Mouse (Mus musculus): ENCODE results near the gene Phlpp1. TPM values are rescaled to one million over a fixed set of nuclear protein-coding genes. Genes with fewer than 3 reads are reported as not detected.

Gene Phlpp1
- polyA plus RNA-seq, 1 experiment from 2014 or later: 4.2 TPM

DNA sequence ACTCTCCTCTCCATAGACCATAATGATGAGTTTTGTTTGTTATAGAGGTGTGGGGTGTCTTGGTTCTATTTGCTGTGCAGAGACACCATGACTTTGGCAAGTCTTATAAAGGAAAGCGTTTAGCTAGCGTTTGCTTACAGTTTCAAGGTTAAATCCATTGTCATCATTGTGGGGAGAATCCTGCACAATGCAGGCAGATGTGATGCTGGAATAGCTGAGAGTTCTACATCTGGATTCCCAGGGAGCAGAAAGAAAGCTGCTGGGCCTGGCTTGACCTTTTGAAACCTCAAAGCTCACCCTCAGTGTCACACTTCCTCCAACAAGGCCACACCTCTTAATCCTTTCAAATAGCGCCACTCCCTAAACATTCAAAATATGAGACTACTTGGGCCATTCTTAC, 7.4 kb upstream of the Phlpp1 start:
- Histone ChIP-seq H3K36me3 (no peaks in the 10 kb centered on the region), H3K9ac (no peak overlapping the region)
- WGBS: 90% methylated on average over 3 of the region's 3 CpGs

DNA sequence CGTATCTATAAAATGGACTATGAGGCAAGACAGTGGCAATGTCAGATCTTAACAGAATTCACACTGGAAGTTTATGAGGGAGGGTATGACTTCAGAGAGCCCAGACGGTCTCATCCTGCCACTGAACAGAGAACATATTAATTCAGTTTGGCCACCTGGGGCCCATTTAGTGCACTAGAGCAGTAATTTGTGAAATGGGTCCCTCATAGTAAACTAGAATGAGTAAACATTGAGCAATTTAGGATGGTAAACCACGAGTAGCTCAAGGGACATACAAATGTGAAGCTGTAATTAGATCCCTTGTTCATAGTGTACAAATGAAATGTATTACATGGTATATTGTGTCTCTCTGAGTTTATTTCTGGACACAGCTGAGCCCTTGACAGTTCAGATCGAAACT, 3.6 kb upstream of the Phlpp1 start:
- WGBS: 51% methylated on average over 4 of the region's 4 CpGs
- Histone ChIP-seq H3K9me3 (replicated peaks) (no peaks in the 10 kb centered on the region), H3K27me3 (no peaks in the 10 kb centered on the region), H3K36me3 (no peaks in the 10 kb centered on the region), H3K4me3 (no peak overlapping the region), H3K27ac (no peak overlapping the region), H3K4me2 (no peak overlapping the region), H3K9ac (no peak overlapping the region), H3K4me1 (replicated peaks) (peaks cover 5% of the 10 kb centered on the region)
- no peak for ATAC-seq (replicated peaks; ENCODE audit: insufficient number of reproducible peaks, insufficient read depth, low FRiP score, low read depth)

More for the DNA sequence above, 7.4 kb upstream of the Phlpp1 start:
- no peak overlapping the region for H3K27ac ChIP-seq
- H3K27me3 ChIP-seq: no peaks in the 10 kb centered on the region
- no peak for ATAC-seq (replicated peaks; ENCODE audit: insufficient number of reproducible peaks, insufficient read depth, low FRiP score, low read depth)
- no peaks in the 10 kb centered on the region for H3K4me1 ChIP-seq (replicated peaks)
- H3K4me2 ChIP-seq: no peak overlapping the region
- no peak overlapping the region for H3K4me3 ChIP-seq
- no peaks in the 10 kb centered on the region for H3K9me3 ChIP-seq (replicated peaks)

DNA sequence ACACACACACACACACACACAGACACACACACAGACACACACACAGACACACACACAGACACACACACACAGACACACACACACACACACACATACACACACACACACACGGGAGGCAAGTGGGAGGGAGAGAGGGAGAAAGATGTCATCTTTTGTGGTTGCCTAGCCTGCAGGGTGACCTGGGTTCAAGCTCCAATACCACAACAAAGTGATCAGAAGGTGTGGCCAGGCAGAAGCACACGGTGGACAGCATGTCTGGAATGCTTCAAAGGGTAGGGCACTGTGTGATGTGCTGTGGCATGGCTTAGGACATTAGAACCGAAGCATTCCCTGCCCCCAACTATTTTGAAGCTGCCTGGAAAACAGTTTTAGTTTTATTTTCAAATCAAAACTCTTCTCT, 2.8 kb upstream of the Phlpp1 start:
- no peak overlapping the region for H3K27ac ChIP-seq
- ATAC-seq (replicated peaks; ENCODE audit: insufficient number of reproducible peaks, insufficient read depth, low FRiP score, low read depth): no peak
- H3K36me3 ChIP-seq: no peaks in the 10 kb centered on the region
- WGBS: 39% methylated on average over 3 of the region's 3 CpGs
- H3K9ac ChIP-seq: no peak overlapping the region
- no peak overlapping the region for H3K4me3 ChIP-seq
- no peak overlapping the region for H3K4me2 ChIP-seq
- peaks cover 9% of the 10 kb centered on the region for H3K4me1 ChIP-seq (replicated peaks)
- H3K27me3 ChIP-seq: no peaks in the 10 kb centered on the region
- no peaks in the 10 kb centered on the region for H3K9me3 ChIP-seq (replicated peaks)

- no peak overlapping the region for H3K9ac ChIP-seq
Measured at GRCm38 (mm10) chr1:106169741-106170265, 1.7 kb upstream of the Phlpp1 start.

DNA sequence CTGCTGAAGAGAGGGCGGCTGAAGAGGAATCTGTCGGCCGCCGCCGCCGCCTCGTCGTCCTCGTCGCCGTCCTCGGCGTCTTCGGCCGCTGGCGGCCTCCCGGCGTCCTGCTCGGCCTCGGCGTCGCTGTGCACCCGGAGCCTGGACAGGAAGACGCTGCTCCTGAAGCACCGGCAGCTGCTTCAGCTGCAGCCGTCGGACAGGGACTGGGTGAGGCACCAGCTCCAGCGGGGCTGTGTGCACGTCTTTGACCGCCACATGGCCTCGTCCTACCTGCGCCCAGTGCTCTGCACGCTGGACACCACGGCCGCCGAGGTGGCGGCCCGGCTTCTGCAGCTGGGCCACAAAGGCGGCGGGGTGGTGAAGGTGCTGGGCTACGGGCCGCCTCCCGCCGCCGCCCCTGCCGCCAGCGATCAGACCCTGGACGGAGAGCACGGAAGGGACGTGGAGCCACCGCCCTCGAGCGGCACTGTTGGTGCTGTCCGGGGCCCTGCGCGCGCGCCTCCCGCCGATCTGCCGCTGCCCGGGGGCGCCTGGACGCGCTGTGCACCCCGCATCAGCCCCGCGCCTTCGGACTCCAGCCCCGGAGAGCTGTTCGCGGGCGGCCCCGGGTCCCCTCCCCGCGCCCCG, 864 bp downstream of the Phlpp1 start:
- WGBS: under 1% methylated on average over 70 of the region's 77 CpGs

More at GRCm38 (mm10) chr1:106169741-106170265, 1.7 kb upstream of the Phlpp1 start:
- Histone ChIP-seq H3K36me3 (no peaks in the 10 kb centered on the region), H3K4me1 (replicated peaks) (peaks cover 11% of the 10 kb centered on the region), H3K27me3 (no peaks in the 10 kb centered on the region), H3K4me2 (no peak overlapping the region), H3K9me3 (replicated peaks) (no peaks in the 10 kb centered on the region), H3K27ac (no peak overlapping the region), H3K4me3 (no peak overlapping the region)
- no peak for ATAC-seq (replicated peaks; ENCODE audit: insufficient number of reproducible peaks, insufficient read depth, low FRiP score, low read depth)
- WGBS: 81% methylated on average over 5 of the region's 5 CpGs

GRCm38 (mm10) chr1:106172931-106173371, 1.4 kb downstream of the Phlpp1 start:
- peak overlapping the region; percentile 76 for H3K4me2 ChIP-seq
- H3K4me3 ChIP-seq: peak overlapping the region; percentile 93
- no peak for ATAC-seq (replicated peaks; ENCODE audit: insufficient number of reproducible peaks, insufficient read depth, low FRiP score, low read depth)
- H3K36me3 ChIP-seq: no peaks in the 10 kb centered on the region
- peaks cover 28% of the 10 kb centered on the region for H3K4me1 ChIP-seq (replicated peaks)
- H3K27ac ChIP-seq: peak overlapping the region; percentile 95
- no peaks in the 10 kb centered on the region for H3K27me3 ChIP-seq
- H3K9ac ChIP-seq: peak overlapping the region; percentile 97
- H3K9me3 ChIP-seq (replicated peaks): no peaks in the 10 kb centered on the region
- under 1% methylated on average over 47 of the region's 47 CpGs for WGBS

More for the DNA sequence above, 864 bp downstream of the Phlpp1 start:
- Histone ChIP-seq H3K9me3 (replicated peaks) (no peaks in the 10 kb centered on the region), H3K9ac (peak overlapping the region; percentile 97), H3K27me3 (no peaks in the 10 kb centered on the region), H3K36me3 (no peaks in the 10 kb centered on the region), H3K4me2 (peak overlapping the region; percentile 76), H3K27ac (peak overlapping the region; percentile 95), H3K4me1 (replicated peaks) (peaks cover 23% of the 10 kb centered on the region), H3K4me3 (peak overlapping the region; percentile 93)
- peak; percentile 8; the same call in 1 of the 2 replicates for ATAC-seq (replicated peaks; ENCODE audit: insufficient number of reproducible peaks, insufficient read depth, low FRiP score, low read depth)

DNA sequence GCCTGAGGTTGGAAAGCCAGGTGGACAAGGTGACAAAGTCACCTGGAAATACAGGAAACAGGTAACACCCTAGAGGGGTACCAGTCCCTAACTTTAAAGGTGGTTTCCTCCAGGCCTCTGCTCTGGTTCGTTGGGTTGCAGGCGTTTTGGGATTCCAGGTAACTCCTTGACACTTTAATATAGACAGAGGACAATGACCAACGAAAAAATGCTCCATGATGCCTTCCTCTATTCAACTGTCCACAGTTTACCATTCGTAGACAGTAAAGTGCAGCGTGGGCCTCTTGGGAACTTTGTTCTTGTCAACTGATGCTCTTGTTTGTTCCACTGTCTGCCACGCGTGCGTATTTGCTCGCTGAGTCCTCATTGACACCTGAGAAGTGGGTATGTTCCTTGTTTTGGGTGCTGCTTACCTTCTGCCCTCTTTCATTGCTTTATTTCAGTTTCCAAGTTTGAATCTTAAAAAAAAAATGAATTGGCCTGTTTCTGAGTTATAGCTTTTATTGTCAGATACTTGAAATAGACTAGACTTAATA, 2.1 kb downstream of the Phlpp1 start:
- H3K27ac ChIP-seq: peak overlapping the region; percentile 95
- H3K4me3 ChIP-seq: peak overlapping the region; percentile 93
- H3K9ac ChIP-seq: peak overlapping the region; percentile 97
- H3K36me3 ChIP-seq: no peaks in the 10 kb centered on the region
- no peaks in the 10 kb centered on the region for H3K27me3 ChIP-seq
- WGBS: 30% methylated on average over 9 of the region's 9 CpGs
- H3K4me2 ChIP-seq: peak overlapping the region; percentile 76
- peaks cover 33% of the 10 kb centered on the region for H3K4me1 ChIP-seq (replicated peaks)
- no peaks in the 10 kb centered on the region for H3K9me3 ChIP-seq (replicated peaks)
- no peak for ATAC-seq (replicated peaks; ENCODE audit: insufficient number of reproducible peaks, insufficient read depth, low FRiP score, low read depth)

- peak overlapping the region; percentile 93 for H3K4me3 ChIP-seq
- ATAC-seq (replicated peaks; ENCODE audit: insufficient number of reproducible peaks, insufficient read depth, low FRiP score, low read depth): no peak
- H3K27ac ChIP-seq: no peak overlapping the region
- peaks cover 33% of the 10 kb centered on the region for H3K4me1 ChIP-seq (replicated peaks)
- no peaks in the 10 kb centered on the region for H3K36me3 ChIP-seq
- H3K9ac ChIP-seq: no peak overlapping the region
- no peaks in the 10 kb centered on the region for H3K27me3 ChIP-seq
- H3K4me2 ChIP-seq: peak overlapping the region; percentile 76
- H3K9me3 ChIP-seq (replicated peaks): no peaks in the 10 kb centered on the region
Measured at GRCm38 (mm10) chr1:106174598-106174997, 3.0 kb downstream of the Phlpp1 start.

DNA sequence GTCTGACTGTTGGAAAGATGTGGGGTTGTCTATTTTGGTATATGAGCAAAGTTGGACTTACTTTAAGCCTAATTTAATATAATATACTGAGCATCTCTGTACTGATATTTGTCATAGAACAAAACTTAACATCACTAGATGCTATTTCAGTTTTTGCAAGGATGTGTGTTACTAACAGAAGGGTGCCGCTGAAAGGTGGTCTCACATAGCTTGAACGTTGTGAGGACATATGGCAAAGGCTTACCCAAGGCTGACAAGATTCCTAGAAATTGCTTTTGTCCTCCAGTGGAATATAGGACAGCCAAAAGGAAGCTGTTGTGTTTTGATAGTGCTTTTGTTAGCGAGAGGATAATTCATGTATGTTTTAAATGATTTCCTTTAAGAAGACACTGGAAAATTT, 3.8 kb downstream of the Phlpp1 start:
- H3K27ac ChIP-seq: no peak overlapping the region
- 41% methylated on average over 3 of the region's 3 CpGs for WGBS
- H3K9ac ChIP-seq: no peak overlapping the region
- H3K27me3 ChIP-seq: no peaks in the 10 kb centered on the region
- peaks cover 35% of the 10 kb centered on the region for H3K4me1 ChIP-seq (replicated peaks)
- no peaks in the 10 kb centered on the region for H3K9me3 ChIP-seq (replicated peaks)
- peak overlapping the region; percentile 56 for H3K4me2 ChIP-seq
- peak overlapping the region; percentile 27 for H3K4me3 ChIP-seq
- H3K36me3 ChIP-seq: no peaks in the 10 kb centered on the region
- ATAC-seq (replicated peaks; ENCODE audit: insufficient number of reproducible peaks, insufficient read depth, low FRiP score, low read depth): no peak

GRCm38 (mm10) chr1:106176791-106177190, 5.2 kb downstream of the Phlpp1 start:
- Histone ChIP-seq H3K27ac (no peak overlapping the region), H3K27me3 (no peaks in the 10 kb centered on the region), H3K4me1 (replicated peaks) (peaks cover 33% of the 10 kb centered on the region), H3K4me3 (no peak overlapping the region), H3K4me2 (no peak overlapping the region), H3K9me3 (replicated peaks) (no peaks in the 10 kb centered on the region), H3K9ac (peak overlapping the region; percentile 7; the same call in 1 of the 2 replicates), H3K36me3 (no peaks in the 10 kb centered on the region)
- ATAC-seq (replicated peaks; ENCODE audit: insufficient number of reproducible peaks, insufficient read depth, low FRiP score, low read depth): no peak
- 61% methylated on average over 1 of the region's 1 CpGs for WGBS

DNA sequence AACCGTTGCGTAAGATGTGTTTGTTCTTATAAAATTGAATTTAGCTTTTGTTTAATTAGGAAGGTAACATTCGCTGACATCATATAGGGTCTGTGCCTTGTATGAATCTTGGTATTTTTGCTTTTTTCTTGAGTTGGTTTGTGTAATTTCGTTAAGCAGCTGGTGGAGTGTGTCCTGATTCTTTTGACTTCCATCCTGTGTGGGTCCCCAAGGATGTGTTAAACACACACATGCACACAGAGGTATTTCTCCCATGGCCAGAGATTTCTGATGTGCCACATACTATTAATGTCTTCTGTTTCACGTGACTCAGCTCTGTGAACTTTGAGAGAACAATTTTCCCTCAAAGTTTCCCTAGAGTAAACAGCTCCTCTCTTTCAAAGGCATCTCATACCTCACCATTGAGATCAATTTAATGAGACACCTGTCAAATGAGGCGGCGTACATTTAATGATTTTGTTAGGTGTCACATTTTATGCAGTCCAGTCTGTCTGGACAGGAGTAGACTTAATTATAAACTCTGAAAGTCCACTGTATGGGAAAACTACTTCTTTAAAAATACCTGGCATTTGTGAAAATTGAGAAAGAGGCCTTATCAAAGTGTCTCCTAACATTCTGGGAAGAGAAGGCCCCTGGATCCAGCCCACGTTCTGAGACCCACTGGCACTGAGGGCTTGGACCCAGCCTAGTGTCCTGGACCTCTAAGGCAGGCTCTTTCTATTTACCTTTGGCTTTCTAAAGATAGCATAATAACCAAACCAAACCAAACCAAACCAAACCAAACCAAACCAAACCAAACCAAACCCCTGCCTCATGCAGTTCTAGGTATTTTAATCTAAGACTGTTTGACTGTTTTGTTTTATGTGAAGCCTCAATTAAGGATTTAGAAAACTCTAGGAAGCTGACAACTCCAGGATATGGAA, 6.6 kb downstream of the Phlpp1 start:
- 79% methylated on average over 8 of the region's 8 CpGs for WGBS
- Histone ChIP-seq H3K36me3 (no peaks in the 10 kb centered on the region), H3K9ac (no peak overlapping the region), H3K27ac (peak overlapping the region; percentile 23; the same call in 1 of the 2 replicates), H3K4me2 (no peak overlapping the region), H3K4me3 (no peak overlapping the region), H3K9me3 (replicated peaks) (no peaks in the 10 kb centered on the region), H3K27me3 (no peaks in the 10 kb centered on the region), H3K4me1 (replicated peaks) (peaks cover 33% of the 10 kb centered on the region)
- ATAC-seq (replicated peaks; ENCODE audit: insufficient number of reproducible peaks, insufficient read depth, low FRiP score, low read depth): no peak

Measured in heart, embryonic 15.5 days (tissue).